Mouse (Mus musculus): ENCODE measurements around the gene Wfdc15a.
"Not testable (repeated sequence)": the region's sequence is repeated elsewhere in the genome, so short reads cannot be mapped to it uniquely, and the experiment has no call there.

The Wfdc15a gene

GRCm38 (mm10) chr2:164199626-164200327 lies at the start of gene Wfdc15a:
TSS of gene Wfdc15a (minus strand) at chr2:164200130.
- no peak for DNase-seq (ENCODE audit: low spot score in 2 of 2)

- no peak for DNase-seq (ENCODE audit: low spot score in 2 of 2)
Observed at GRCm38 (mm10) chr2:164238366-164238765, 38.4 kb upstream of the Wfdc15a start, which contains the start of gene Svs2. TSS of gene Svs2 (minus strand) at chr2:164238466.

GRCm38 (mm10) chr2:164232671-164233070 lies 32.7 kb upstream of the Wfdc15a start:
- no peak for DNase-seq (ENCODE audit: low spot score in 2 of 2)

GRCm38 (mm10) chr2:164228361-164229070 lies 28.6 kb upstream of the Wfdc15a start:
- no peak for DNase-seq (ENCODE audit: low spot score in 2 of 2)

GRCm38 (mm10) chr2:164221522-164221921 lies 21.6 kb upstream of the Wfdc15a start, which contains the start of gene Wfdc15b:
TSS of gene Wfdc15b (minus strand) at chr2:164221660.
- no peak for DNase-seq (ENCODE audit: low spot score in 2 of 2)

GRCm38 (mm10) chr2:164219295-164219694 lies 19.4 kb upstream of the Wfdc15a start:
- no peak for DNase-seq (ENCODE audit: low spot score in 2 of 2)

- DNase-seq (ENCODE audit: low spot score in 2 of 2): peak; percentile 5 to 37
Observed at GRCm38 (mm10) chr2:164212711-164213110, 12.8 kb upstream of the Wfdc15a start.

- DNase-seq (ENCODE audit: low spot score in 2 of 2): no peak
Observed at GRCm38 (mm10) chr2:164210892-164211291, 11.0 kb upstream of the Wfdc15a start.

GRCm38 (mm10) chr2:164206676-164207075 lies 6.7 kb upstream of the Wfdc15a start:
- DNase-seq (ENCODE audit: low spot score in 2 of 2): peak; percentile 4 to 18

GRCm38 (mm10) chr2:164206011-164206410 lies 6.1 kb upstream of the Wfdc15a start:
- DNase-seq (ENCODE audit: low spot score in 2 of 2): not testable (repeated sequence)

- no peak for DNase-seq (ENCODE audit: low spot score in 2 of 2)
Observed at GRCm38 (mm10) chr2:164196700-164196990, 3.3 kb downstream of the Wfdc15a start.

GRCm38 (mm10) chr2:164195971-164196699 lies 3.8 kb downstream of the Wfdc15a start:
- DNase-seq (ENCODE audit: low spot score in 2 of 2): no peak

GRCm38 (mm10) chr2:164194959-164195630 lies 4.8 kb downstream of the Wfdc15a start:
- DNase-seq (ENCODE audit: low spot score in 2 of 2): no peak

- no peak for DNase-seq (ENCODE audit: low spot score in 2 of 2)
Observed at GRCm38 (mm10) chr2:164192279-164192678, 7.7 kb downstream of the Wfdc15a start.

GRCm38 (mm10) chr2:164190576-164190975 lies 9.4 kb downstream of the Wfdc15a start, which contains the start of gene Wfdc12:
TSS of gene Wfdc12 (minus strand) at chr2:164190608.
- no peak for DNase-seq (ENCODE audit: low spot score in 2 of 2)

- DNase-seq (ENCODE audit: low spot score in 2 of 2): no peak
Observed at GRCm38 (mm10) chr2:164188722-164189121, 11.2 kb downstream of the Wfdc15a start.

- DNase-seq (ENCODE audit: low spot score in 2 of 2): no peak
Observed at GRCm38 (mm10) chr2:164184145-164184719, 15.7 kb downstream of the Wfdc15a start.

- DNase-seq (ENCODE audit: low spot score in 2 of 2): no peak
Observed at GRCm38 (mm10) chr2:164183340-164183739, 16.6 kb downstream of the Wfdc15a start.

GRCm38 (mm10) chr2:164182692-164183255 lies 17.2 kb downstream of the Wfdc15a start, which contains the start of gene Wfdc5:
TSS of gene Wfdc5 (minus strand) at chr2:164182742.
- DNase-seq (ENCODE audit: low spot score in 2 of 2): no peak

GRCm38 (mm10) chr2:164180770-164181169 lies 19.2 kb downstream of the Wfdc15a start:
- DNase-seq (ENCODE audit: low spot score in 2 of 2): no peak

- no peak for DNase-seq (ENCODE audit: low spot score in 2 of 2)
Observed at GRCm38 (mm10) chr2:164180124-164180523, 19.8 kb downstream of the Wfdc15a start.
